Mouse (Mus musculus) cerebellum, adult 2 months (tissue): Measurements from ENCODE around the gene Dgkk.

Experiments
- CTCF ChIP-seq: fragments of 200-500 bp; IDR thresholded peaks from 2 replicates; pipeline ENCODE4 v1.5.1; 2011; ENCODE audit warnings: low read depth, mild to moderate bottlenecking, control low read depth, low read length, moderate library complexity, borderline replicate concordance; ENCODE audit not compliant: insufficient read depth
- POLR2A ChIP-seq: fragments of 200-500 bp; IDR thresholded peaks from 2 replicates; pipeline ENCODE4 v1.6.1; 2011; ENCODE audit warnings: low read length, control low read depth, borderline replicate concordance; ENCODE audit not compliant: insufficient read depth

GRCm38 (mm10) chrX:6777489-6778249 is 1.4 kb upstream of the Dgkk start:
- TF ChIP-seq CTCF (no peak), POLR2A (no peak)
